Mouse (Mus musculus) cerebellum, postnatal 36 days (tissue): Measurements from ENCODE around the gene Col25a1.

ENCODE experiments used
- DNase-seq, 2 experiments: peaks; one replicate each; pipeline ENCODE4 v3.0.0; 2021 to 2022; ENCODE audit warnings: mixed read lengths in 2 of 2

Col25a1 gene

GRCm38 (mm10) chr3:130387156-130387555 is 255.9 kb downstream of the Col25a1 start:
- DNase-seq = no peak

GRCm38 (mm10) chr3:130389261-130389975 is 258.1 kb downstream of the Col25a1 start:
- no peak for DNase-seq

GRCm38 (mm10) chr3:130396636-130397035 is 265.3 kb downstream of the Col25a1 start:
- no peak for DNase-seq

- no peak for DNase-seq
Observed at GRCm38 (mm10) chr3:130400716-130401559, 269.6 kb downstream of the Col25a1 start.

GRCm38 (mm10) chr3:130401560-130401852 is 270.2 kb downstream of the Col25a1 start:
- no peak for DNase-seq

GRCm38 (mm10) chr3:130404525-130405409 is 273.5 kb downstream of the Col25a1 start:
- no peak for DNase-seq

DNA sequence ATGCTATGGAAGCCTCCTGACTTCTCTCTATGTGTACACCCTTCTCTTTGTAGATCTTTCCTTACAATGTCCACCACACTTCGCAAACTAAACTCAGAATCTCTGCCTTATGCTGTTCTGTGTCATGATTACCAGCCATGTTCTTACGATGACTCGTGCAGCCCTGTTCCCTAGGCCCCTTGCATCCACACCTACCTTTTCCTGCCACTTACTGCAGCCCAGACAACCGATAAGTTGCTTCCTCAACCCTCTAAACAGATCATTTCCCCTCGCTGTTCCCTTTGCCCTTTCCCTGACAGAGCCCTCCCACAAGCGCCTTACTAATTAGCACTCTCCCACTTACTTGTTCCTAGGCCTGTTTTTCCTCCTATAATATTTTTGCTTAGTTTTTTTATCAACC is 275.9 kb downstream of the Col25a1 start:
- no peak for DNase-seq

GRCm38 (mm10) chr3:130413239-130413638 is 281.9 kb downstream of the Col25a1 start:
- DNase-seq = no peak

- no peak for DNase-seq
Observed at GRCm38 (mm10) chr3:130418951-130419350, 287.6 kb downstream of the Col25a1 start.

- DNase-seq = no peak
Observed at GRCm38 (mm10) chr3:130428796-130429195, 297.5 kb downstream of the Col25a1 start.

- DNase-seq = no peak
Observed at GRCm38 (mm10) chr3:130430052-130430451, 298.8 kb downstream of the Col25a1 start.

- no peak for DNase-seq
Observed at GRCm38 (mm10) chr3:130432818-130433217, 301.5 kb downstream of the Col25a1 start.

DNA sequence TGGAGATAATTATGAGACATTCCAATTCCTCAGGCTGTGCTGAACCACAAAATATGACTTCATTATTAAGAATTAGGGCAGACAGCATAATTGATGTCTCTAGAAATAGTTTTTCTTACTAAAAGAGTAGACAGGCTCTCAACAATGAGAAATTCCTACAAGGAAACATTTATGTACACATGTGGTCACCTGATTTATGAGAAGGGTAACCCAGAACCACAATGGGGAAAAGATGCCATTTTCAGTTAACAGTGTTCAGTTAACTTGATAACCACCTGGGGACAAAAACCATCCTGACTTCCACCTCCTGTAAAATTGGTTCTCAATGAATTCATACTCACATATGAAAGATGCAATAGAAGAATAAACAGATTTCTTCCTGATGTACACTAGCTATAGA is 305.7 kb downstream of the Col25a1 start:
- DNase-seq = no peak

DNA sequence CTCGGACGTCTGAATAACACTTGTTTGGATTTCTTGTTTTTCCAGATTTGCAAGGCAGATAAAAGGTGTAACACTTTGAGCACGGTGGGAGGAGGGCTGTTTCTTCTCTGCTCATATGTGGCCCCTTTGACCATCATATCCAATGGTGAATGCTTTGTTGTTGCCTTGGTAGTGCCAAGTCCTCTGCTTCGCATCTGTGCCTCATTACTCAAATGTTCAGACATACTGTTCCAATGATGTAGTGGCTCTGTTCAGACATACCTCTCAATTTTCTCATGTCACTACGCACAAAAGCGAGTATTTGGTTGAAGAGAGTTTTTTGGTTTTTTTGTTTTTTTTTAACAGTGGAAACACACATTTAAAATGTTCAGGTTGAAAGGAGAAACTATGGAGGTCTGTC is 308.5 kb downstream of the Col25a1 start:
- no peak for DNase-seq

DNA sequence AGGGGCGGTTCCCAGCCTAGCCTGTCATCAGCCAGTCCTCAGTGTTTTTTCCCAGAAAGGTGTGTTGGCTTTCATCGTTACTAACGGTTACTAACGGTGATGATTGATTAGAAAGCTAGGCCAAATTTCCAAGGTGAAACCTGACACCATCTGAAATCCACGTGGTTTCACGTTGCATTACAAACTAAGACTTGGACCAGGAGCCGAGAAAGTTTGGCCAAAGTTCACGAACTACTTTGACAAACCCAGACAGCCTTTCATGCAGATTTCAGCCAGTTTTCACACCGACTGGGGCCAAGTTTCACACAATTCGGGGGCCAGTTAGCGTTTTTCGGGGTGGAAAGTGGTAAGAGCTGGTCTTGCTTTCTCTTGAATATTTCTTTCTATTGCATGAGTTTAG is 309.4 kb downstream of the Col25a1 start:
- no peak for DNase-seq

DNA sequence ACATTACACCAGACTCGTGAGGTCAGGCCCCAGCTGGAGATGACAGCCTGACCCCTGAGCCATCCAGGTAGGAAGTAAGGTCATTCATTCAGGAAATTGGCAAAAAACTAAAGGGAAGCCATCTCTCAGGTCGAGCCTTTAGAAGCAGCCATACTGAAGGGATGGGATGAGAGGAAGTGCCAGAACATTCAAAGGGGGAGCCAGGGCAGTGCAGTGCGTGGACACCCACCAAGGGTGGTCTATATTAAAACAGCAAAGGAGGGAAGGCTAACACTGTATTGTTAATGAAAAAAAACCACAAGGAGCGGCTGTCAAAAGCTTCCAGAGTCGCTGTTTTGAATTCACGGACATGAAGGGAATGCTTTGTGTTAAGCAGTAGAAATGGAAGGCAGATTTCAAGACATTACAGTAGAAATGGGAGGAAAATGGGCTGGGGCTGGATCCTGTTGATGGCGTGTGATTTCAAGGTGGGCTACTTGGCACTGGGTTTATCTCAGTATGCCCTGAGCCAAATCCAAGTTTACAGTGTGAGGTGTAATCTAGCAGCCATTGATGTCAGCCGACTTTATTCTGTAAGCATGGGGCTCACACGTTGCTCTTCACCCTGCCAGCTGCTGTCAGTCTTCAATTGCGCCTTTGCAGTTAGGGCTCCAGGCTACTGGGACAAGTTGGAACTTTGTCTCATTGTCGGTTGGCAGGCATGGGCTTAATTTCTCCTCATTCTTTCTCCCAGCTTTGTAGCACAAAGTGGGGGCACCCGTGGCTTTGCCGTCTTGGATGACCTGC is 312.7 kb downstream of the Col25a1 start:
- no peak for DNase-seq

GRCm38 (mm10) chr3:130449864-130450263 is 318.6 kb downstream of the Col25a1 start:
- no peak for DNase-seq

DNA sequence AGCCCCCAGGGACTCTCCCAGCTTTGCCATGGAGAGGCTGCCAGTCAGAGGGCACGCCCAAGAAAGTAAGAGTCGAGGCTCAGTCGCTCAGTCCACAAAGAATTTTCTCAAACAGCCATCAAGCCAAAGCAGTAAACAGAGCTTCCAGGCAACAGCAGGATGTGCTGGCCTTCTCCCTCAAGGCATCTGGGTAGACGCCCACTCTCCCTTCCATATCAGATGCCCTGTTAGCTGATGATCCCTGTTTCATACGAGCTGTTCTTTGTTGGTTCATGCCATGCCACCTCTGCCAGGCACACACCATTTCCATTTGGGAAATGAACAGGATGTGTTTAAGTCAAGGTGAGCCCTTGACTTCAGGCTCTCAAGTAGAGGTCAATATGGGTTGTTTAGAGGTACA is 334.1 kb downstream of the Col25a1 start:
- no peak for DNase-seq

GRCm38 (mm10) chr3:130473211-130473768 is 342.0 kb downstream of the Col25a1 start:
- DNase-seq = no peak

GRCm38 (mm10) chr3:130473970-130474369 is 342.7 kb downstream of the Col25a1 start:
- DNase-seq = no peak

GRCm38 (mm10) chr3:130482513-130482912 is 351.2 kb downstream of the Col25a1 start:
- no peak for DNase-seq

DNA sequence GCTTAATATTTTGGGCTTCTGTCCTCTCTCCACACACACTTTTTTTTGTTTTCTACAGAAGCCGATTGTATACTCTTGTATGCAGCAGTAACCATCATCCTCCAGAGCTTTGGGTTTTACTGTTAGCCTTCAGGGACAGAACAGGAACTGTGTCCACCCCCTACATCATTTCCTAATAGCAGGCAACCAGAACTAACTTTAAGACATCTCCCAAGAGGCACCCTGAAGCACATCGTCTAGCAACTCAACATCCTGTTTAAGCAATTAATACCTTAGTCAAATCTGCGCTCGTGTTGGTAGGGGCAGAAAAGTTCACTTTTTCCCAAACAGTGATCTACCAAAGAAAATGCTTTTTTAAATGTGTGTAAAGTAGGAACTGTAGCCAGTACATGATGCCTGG is 357.5 kb downstream of the Col25a1 start:
- DNase-seq = no peak
